Mouse (Mus musculus) kidney, postnatal 14 days (tissue): ENCODE measurements around the gene Cox4i1.

Experiments used
- DNase-seq: peaks from one replicate; pipeline ENCODE4 v3.0.0; 2022; ENCODE audit warnings: mixed read lengths

The Cox4i1 gene

GRCm38 (mm10) chr8:120697154-120697978, 29.3 kb downstream of the Cox4i1 start:
- peak; percentile 55 for DNase-seq

- DNase-seq: no peak
These were observed 29.9 kb downstream of the Cox4i1 start for GRCm38 (mm10) chr8:120697979-120698272.

GRCm38 (mm10) chr8:120698426-120698825, 30.4 kb downstream of the Cox4i1 start:
- no peak for DNase-seq

- no peak for DNase-seq
These were observed 31.1 kb downstream of the Cox4i1 start for GRCm38 (mm10) chr8:120699079-120699478.

GRCm38 (mm10) chr8:120699565-120699964, 31.5 kb downstream of the Cox4i1 start:
- DNase-seq: no peak

GRCm38 (mm10) chr8:120700053-120700452, 32.0 kb downstream of the Cox4i1 start:
- no peak for DNase-seq

- no peak for DNase-seq
These were observed 33.9 kb downstream of the Cox4i1 start for GRCm38 (mm10) chr8:120701758-120702465.

GRCm38 (mm10) chr8:120704203-120704602, 36.2 kb downstream of the Cox4i1 start:
- no peak for DNase-seq

- DNase-seq: no peak
These were observed 37.1 kb downstream of the Cox4i1 start for GRCm38 (mm10) chr8:120705163-120705562.

GRCm38 (mm10) chr8:120706193-120706592, 38.2 kb downstream of the Cox4i1 start:
- DNase-seq: no peak

GRCm38 (mm10) chr8:120709176-120709575, 41.2 kb downstream of the Cox4i1 start:
- no peak for DNase-seq

- DNase-seq: no peak
These were observed 47.2 kb downstream of the Cox4i1 start for GRCm38 (mm10) chr8:120715200-120715599.

GRCm38 (mm10) chr8:120715996-120716680, 48.1 kb downstream of the Cox4i1 start:
- DNase-seq: no peak

GRCm38 (mm10) chr8:120719586-120720236, 51.7 kb downstream of the Cox4i1 start:
- no peak for DNase-seq

GRCm38 (mm10) chr8:120723025-120723424, 55.0 kb downstream of the Cox4i1 start:
- DNase-seq: no peak
